Mouse (Mus musculus) cerebellum, postnatal 36 days (tissue): ENCODE measurements around the gene Ssbp3.

Source experiments
- DNase-seq, 2 experiments: peaks; one replicate each; pipeline ENCODE4 v3.0.0; 2021 to 2022; ENCODE audit warnings: mixed read lengths in 2 of 2

Ssbp3 gene

DNA sequence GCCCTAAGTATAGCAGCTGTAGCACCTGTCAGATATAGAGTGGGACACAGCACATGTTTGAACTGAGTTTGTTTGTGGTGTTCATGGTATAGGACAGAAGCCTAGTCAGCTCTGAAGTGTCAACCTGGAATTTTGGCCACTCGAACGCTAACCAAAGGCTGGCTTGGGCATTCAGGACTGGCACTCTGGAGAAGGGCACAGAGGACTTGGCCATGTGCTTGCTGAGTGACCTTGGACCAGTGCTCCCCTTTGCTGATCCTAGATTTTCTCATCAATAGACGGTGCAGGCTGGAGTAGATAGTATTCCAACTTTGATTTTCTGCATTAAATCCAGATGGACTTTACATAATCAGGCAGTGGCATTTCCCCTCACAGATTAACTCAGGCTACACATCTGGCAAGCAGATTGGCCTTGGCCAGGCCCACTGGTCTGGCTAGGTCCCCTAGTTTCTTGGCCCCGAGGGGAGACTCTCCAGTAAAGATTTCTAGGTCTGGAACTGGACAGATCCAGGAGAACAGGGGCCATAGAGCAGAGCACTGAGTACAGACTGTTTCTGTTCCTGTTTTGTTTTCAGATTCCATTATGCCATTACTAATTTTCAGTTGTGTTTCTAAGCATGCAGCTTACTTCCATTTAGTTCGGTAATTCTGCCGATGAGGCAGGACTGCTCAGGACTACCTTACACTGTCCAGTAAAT lies 102.8 kb downstream of the Ssbp3 start:
- DNase-seq, result no peak

DNA sequence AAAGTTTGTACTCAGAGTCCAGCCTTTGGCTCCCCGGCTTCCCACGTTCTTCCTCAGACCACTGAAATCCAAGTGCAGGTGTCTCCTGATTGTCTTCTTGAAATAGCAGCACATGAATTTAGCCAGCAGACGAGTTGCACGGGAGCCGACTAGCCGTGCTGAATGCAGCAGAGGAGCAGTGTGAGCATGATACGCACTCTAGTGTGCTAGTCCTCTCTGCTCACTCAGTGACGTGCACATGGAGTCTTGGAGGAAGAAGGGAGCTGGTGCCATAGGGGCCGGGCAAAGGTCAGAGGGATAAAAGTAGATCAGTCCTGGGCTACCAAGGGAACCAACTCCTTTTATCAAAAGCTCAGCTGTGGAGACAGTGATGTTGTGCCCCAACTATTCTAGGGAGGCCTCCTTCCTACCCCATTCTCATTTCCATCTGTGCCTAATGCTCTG lies 103.3 kb downstream of the Ssbp3 start:
- DNase-seq, result no peak

DNA sequence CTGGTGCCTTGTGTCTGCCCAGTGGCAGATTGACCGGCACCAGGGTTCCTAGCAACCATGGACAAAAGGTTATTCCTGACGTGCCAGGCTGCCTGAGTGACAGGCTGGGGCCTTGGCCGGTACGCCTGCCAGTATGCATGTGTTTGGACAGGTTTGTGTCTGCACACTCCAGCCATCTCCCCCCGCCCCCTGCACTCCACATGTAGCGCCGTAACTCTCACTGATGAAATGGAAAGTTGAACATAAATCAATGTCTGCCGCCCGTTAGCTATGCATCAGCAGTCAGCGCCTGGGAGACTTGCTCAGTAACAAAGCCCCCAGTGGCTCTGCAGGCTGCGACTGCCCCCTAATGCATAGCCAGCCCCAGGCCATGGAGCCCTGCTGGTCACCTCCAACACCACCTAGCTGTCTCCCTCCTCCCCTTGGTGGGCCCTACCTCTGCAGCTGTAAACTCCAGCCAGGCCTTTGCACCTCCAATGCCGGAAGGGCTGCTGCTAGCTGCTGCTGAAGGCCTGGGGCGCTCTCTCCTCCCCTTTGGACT lies 105.5 kb downstream of the Ssbp3 start:
- peak in 1 of 2 experiments; percentile 42 for DNase-seq

DNA sequence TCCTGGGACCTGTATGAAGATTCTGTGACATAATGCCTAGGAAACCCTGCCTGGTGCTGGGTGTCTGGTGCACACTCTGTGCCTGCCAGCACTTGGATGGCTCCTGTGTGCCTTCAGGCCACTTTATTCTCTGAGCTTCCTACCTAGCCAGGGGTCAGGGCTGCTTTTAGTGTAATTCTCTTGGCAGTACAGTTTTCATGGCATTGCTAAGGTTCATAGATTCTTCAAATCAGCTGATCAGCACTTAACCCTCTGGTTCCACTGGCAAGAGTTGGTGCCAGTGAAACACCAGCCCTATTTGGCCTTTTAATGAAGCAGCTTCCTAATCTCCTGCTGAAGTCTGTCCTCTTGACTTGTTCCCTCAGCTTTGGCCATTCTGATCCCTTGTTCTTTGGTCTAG lies 106.8 kb downstream of the Ssbp3 start:
- no peak for DNase-seq

DNA sequence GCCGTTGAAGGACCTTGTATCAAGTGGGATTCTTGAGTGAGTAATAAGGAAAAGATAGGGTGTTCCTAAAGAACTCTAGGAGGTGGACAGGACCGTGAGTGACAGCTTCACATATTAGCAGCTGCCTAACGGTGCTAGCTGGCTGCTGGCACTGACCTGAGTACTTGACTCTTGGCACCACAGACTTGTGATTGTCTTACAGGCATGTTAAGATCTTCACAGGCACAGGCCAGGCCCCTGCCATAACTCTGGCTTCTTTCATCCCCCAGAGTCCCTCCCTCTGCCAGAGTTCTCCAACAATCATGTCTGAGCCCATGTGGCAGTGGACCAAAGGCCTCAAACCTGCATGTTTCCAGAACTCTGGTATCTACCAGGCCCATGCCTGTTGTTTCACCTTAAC lies 108.0 kb downstream of the Ssbp3 start:
- no peak for DNase-seq

DNA sequence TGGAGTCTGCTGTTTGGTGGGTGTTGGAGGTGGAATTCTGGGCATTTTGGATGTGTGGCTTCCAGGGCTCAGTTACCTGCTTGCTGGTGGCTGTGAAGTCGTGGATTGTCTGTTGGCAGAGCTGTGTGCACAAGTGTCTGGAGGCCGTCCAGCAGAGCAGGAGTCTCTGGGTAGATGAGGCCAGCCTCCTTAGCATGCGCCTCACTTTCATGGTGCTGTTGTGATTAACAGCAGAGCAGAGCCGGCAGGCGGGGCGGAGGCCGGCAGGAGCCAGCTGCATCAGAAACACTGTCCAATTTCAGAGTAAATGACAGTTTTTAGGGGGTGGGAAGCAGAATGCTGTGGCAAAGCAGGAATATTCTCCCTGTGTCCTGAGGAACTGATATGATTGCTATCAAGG lies 108.5 kb downstream of the Ssbp3 start:
- peak; percentile 60 to 62 for DNase-seq

DNA sequence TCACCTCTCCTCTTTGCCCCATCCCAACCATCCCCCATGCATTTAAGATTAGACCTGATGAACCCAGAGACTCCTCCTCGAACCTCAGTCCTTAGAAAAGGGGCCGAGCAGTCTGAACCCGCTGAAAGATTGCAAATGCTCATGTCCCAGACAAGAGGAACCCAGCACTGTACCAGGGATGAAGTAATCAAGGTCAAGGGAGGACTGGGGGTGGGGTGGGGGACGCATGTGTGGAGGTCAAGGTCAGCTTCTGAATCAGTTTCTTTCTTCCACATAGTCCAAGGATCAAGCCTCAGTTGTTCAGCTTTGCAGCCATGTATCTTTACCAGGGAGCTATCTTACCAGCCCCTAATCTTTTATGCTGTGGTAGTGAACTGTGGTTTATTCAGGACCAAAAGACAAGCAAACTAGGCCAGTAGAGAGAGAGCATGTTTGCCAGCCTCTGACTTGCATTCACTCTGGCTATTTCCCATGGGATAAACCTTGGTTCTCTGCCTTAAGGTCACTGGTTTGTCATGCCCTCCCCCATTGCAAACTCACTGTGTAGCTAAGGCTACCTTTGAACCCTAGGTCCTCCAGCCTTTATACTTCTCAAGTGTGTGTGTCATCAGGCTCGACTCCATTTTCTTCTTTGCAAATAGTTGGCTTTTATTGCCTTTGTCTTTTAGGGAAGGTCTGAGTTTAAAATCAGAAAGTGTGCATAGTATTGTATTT lies 109.9 kb downstream of the Ssbp3 start:
- no peak for DNase-seq

DNA sequence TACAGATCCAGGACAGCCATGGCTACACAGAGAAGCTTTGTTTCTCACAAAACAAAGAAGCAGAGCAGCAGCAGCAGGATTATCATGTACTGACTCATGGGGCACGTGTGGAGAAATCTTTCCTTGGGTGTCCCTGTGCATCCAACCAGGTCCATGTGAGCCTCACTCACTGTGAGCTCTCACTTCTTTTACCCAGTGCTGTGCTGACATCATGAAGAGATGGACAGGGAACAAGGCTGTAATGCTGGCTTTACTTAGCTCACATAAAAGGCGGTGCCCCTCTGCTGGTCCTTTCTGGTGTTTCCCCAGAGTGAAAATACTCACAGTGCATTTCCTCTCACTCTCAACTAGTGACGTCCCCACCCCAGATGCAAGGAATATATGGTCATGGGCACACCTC lies 111.0 kb downstream of the Ssbp3 start:
- no peak for DNase-seq

DNA sequence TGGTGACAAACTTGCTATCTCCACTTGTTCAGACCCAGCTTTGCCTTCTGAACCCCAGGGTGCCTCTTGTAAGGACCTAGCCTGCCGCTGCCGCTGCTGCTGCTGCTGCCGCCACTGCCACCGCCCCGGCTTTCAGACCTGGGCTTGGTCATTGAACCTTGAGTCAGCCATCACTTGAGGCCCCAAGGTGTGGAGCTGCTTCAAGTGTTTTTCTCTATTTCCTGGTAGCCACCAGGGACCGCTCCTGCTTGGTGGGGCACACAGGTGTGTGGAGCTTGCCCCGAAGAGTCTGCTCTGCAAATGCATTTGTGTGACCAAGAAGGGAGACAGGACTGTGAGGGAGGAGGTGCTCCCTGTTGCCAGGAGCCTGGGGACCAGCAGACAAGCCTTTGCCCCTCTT lies 114.4 kb downstream of the Ssbp3 start:
- no peak for DNase-seq

DNA sequence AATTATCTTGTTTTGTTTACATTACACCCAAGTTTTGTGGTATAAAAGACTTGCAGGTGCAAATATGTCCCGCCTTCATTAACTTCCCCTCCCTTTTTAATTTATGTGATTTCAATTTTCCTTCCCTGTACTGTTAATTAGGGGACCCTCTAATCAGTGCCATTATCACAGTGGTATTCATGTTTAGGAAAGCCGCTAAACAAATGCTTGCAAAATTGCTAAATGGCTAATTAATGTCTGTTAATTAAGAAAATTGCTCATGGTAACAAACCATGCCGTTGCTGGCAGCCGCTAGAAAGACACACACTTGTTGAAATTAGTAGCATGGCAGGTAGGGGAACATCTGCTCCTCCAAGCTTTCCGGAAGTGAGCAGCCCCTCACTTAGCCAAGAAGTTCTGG lies 114.9 kb downstream of the Ssbp3 start:
- DNase-seq, result no peak

DNA sequence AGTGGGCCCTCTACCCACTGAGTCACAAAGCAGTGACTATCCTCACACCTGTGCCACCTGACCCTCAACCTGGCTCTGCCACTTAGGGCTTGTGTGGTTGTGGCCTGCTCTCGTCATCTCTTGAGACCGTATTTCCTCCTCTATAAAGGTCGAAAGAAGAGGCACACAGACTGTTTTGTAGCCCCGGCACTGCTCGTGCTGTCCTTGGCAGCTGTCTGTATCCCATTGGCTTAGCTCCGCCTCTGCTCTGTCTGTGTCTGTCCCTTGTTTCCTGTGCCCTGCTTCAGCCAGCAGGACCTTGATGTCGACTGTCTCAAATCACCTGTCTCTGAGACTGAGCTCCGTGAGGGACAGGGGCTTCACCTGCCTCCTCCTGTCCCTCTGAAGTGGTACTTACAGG lies 116.0 kb downstream of the Ssbp3 start:
- DNase-seq, result no peak

DNA sequence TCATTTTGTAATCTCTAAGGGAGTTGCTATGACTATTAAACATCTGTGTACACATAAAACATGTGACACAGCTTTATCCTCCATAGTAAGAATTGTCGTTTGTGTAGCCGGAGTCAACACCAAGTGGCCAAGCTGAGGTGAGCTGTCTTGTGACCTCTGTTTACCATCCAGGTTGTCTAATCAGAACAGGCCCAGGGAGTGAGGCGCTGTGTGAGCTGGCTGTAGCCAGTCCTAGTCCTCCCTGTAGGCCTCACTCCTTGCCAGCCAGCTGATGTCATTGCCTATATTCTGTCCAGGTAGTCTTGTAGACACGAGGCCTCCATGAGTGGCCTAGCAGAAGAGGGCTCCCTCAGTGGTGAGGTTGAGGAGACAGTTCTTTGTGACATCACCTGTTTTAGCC lies 125.2 kb downstream of the Ssbp3 start:
- no peak for DNase-seq

DNA sequence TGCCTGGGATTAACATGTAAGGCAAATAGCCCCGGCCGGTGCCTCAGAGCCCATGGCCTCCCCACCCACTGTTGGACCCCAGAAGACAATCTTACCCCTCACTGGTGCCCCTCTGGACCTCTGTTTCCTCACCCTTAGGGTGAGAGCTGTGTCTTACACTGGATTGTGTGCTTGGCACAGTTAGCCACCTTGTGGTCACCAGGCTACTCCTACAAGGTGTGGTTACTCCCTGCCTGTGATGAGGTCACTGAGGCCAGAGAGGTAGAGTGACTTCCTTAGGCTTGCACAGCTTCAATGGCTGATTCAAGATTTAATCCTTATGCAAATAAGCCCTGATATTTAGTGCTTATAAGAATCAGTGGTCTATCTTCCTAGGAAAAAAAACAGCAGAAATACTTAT lies 126.5 kb downstream of the Ssbp3 start:
- DNase-seq, result no peak

DNA sequence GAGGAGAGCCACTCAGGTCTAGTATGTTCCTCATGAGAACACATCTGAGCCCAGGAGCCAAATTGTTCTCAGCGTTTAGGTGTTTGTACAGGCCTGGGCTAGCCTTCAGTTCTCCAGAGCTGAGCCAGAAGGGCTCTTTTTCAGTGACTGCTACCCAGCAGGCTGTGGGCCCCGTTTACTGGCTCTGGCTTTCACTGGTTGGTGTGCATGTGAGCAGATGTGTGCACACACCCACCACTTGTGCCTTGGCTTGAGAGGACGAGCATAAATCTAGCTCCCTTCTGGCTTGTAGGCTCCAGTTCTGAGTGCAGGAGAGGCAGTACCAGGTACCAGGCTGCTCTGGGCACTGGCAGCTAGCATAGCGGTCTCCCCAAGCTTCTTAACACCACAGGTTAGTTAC lies 127.8 kb downstream of the Ssbp3 start:
- no peak for DNase-seq

DNA sequence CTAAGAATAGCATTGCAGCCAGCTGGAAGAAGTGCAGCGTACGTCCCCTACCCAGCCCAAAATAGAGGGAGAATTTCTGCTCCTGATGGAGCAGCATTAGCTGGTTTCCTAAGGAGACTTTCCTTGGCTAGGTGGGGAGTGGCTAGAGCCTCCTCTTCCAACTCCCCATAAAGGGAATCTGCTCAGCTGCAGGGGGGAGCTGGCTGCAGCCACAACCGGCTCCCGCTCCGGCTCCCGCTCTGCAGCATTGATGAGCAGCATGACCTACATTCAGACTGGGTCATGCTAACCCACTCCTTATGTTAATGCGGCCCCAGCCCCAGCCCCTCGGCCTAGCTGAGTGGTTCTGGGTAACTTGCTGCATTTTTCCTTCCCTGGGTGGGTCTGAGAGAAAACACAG lies 128.8 kb downstream of the Ssbp3 start:
- peak; percentile 47 for DNase-seq

DNA sequence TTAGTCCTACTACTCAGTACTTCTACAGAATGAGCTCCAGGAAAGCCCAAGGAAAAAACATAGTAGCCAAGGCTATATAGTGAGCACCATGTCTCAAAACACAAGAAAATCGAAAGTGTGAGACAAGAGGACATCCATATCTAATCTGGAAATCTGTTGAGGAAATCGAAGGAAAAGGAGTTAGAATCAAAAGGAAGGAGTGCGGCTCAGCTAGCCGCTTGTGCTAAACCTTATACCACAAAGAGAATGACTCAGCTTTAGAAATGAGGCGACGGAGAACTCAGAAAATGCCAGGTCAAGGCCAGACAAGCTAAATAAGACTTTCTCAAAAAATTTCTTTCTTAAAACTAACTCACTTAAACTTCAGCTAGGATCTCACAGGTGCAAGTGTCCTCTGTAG lies 131.8 kb downstream of the Ssbp3 start:
- DNase-seq, result no peak

DNA sequence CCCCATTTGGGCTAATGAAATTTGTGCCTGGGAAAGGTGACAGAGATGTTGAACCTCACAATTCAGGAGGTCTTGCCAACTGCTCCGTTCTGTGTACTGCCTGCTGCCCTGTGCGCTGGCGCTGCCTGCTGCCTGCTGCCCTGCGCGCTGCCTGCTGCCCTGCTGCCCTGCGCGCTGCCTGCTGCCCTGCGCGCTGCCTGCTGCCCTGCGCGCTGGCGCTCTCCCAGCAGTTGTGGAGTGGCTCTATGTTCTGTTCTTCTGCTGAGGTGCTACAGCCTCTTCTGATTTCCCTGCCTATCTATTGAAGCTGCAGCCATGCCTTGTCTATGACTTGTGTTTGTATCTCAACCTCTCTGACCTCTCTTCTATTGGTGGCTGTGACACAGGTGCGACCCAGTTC lies 134.7 kb downstream of the Ssbp3 start:
- no peak for DNase-seq

DNA sequence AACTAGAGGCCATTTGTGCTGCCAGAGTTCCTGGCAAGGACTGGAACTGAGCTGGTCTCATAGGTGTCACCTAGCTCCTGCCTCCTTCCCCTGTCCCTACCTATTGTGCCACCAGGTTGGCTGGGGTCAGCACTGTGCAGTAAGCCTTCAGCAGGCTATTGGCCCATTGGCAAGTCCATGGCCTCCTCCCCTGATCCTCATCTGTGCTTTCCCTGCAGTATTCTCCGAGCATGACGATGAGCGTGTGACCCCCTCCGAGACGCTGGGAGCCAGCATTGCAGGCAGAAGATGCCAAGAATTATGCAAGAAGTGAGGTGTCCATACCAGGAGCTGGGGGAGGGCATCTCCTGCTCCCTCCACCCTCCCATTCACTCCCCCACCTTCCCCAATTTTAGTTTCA lies 137.3 kb downstream of the Ssbp3 start:
- no peak for DNase-seq

DNA sequence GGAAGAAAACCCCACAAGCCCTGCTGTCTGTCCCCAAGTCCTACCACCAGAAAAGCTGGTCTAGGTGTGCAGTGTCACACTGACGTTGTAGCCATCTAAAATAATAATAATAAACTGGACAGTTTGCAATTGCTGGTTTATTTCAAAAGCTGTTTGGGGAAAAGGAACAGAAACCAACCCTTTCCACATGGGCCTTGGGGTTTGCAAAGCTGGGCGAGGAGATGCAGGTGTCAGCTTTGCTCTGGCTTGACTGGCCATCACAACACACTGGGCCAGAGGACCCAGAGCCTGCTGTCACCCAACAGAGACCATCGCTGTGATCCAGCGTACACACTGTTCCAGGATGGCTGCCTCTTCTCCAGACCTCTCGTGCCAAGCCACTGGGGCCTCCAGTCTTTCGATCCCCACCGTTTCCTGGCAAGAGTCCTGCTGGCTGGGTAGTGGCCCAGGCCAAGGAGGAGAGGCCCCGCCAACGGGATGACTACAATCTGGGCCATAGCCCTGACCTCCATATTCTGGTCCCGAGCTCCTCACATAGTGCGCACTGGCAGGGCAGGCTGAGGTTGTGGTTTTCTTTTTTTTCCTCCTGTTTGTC lies 138.2 kb downstream of the Ssbp3 start:
- DNase-seq, result peak; percentile 91 to 92

DNA sequence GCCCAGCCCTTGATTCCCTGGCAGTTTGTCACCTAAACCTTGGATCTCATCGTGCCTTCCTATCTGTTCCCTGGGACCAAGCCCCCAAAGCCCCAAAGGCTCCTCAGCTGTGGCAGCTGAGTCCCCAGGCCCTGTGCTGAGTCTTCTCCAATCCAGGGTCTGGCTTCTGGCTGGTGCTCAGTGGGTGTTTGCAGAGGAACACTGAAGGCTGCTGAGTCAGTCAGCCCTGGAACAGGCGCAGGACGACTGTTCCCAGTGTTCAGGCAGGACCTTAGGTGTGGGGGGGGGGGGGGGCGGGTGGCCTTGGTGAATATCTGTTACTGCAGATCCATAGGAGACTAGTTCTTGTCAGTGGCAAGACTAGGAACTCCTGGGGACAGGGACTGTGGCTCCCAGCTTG lies 141.4 kb downstream of the Ssbp3 start:
- no peak for DNase-seq

DNA sequence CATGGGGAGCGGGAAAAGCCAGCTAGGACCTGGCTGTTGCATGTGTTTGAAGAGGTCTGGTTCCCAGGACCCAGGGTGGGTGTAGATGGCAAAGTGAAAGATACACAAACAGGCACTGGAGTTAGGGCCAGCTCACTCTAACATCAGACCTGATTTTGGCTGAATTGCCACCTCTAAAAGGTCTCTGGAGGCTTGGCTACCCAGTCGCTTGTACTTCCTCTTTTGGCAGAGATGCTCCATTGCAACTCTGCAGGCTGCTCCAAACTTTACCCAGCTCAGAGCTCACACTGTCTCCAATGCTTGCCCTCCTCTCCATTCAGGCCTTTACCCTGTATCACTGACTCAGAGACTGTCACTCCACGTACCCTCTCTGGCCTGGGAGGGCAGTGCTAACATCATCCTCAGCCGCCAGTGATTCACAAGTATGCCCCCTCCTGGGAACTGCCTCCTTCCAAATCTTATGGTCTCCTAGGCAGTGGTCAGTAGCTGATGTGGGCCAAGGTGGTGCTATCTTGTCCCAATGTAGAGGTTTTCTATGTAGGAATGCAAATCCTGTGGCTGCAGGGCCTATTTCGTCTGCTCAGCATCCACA lies 142.6 kb downstream of the Ssbp3 start:
- DNase-seq, result no peak

DNA sequence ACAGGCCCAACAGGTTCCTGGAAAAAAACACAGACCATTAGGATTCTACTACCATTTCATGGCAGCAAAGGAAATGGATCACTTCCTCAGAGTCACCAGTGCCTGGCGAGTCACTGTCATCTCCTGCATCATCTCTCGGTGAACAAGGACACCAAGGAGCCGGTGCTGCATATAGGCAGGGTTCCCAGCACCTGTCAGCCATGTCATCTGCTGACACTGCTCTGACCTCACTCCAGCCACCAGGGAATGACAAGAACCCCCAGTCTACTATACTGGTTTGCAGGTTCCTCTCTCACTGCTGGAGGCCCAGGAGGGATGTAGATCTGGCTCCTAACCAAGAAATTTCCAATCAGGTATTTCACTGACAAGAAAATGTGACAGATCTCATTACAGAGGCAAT lies 145.6 kb downstream of the Ssbp3 start:
- DNase-seq, result no peak

DNA sequence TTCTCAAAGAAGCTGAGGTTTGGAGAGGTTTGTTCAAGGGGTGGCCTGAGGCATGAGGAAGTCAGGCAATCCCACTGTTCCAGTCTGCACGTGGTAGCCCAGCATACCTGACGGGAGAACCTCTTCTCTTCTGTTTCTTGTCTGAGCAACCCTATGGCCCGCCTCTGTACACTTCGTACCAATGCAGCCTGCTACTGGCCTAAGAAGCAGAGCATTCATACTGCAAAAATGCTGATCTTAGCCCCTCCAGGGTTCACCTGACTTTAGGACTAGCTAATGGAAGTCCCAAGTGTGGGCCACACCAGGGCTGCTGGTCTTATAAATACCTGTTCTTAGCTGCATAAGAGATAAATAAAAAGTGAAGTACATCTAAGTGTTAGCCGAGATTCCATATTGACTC lies 147.8 kb downstream of the Ssbp3 start:
- no peak for DNase-seq

DNA sequence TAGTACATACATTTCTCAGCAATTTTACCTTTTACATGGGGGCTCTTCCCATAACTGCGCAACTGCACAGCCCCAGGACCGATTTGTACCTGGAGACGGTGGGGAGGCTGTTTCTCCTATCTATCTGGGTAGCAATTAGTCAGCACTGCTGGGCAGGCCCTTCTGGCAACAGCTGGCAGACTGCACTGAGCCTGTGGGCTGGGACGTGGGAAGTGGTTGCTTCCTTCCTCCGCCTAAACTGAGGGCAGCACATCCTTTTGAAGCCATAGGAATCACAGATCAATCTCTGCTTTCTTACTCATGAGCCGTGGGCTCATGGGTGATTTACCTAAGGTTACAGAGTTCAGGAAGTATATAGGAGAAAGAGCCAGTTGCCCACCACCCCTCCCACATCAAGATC lies 148.3 kb downstream of the Ssbp3 start:
- DNase-seq, result no peak
